Mouse (Mus musculus) urinary bladder, adult 2 months (tissue): ENCODE data around the gene Crybb1. TPM values are rescaled to one million over a fixed set of nuclear protein-coding genes. Genes with fewer than 3 reads are reported as not detected.

Experiments used
- DNase-seq: peaks from one replicate; pipeline ENCODE4 v3.0.0; 2022; ENCODE audit warnings: low spot score
- polyA plus RNA-seq: library from polyadenylated mRNA; depleted of rRNA; stranded (reverse); fragments of >200 nt; gene quantifications from 2 replicates; pipeline ENCODE4 v1.2.3, GENCODE M21; 2012; rRNA removed

The Crybb1 gene
- not detected in 2 replicates for polyA plus RNA-seq

DNA sequence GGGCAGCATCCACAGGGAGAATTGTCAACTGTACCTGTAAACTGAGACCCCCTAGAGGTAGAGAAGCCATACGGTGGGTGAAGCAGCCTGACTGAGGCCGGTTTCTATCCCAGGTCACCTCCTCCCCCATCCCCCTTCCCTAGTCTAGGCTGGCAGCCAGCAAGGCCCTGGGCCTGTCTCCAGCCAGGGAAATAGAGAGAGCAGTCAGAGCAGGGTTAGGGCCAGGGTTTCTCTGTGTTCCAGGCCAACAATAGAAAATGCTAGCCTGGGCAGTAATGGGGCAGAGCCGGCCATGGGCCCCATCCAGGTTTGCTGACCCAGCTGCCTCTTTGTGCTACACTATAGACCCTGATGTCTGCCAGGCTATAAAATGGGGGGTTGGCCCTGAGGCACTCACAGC, at the start of gene Crybb1:
TSS of gene Crybb1 (plus strand) at position 390 of the 400 bp plus-strand sequence.
- no peak for DNase-seq

DNA sequence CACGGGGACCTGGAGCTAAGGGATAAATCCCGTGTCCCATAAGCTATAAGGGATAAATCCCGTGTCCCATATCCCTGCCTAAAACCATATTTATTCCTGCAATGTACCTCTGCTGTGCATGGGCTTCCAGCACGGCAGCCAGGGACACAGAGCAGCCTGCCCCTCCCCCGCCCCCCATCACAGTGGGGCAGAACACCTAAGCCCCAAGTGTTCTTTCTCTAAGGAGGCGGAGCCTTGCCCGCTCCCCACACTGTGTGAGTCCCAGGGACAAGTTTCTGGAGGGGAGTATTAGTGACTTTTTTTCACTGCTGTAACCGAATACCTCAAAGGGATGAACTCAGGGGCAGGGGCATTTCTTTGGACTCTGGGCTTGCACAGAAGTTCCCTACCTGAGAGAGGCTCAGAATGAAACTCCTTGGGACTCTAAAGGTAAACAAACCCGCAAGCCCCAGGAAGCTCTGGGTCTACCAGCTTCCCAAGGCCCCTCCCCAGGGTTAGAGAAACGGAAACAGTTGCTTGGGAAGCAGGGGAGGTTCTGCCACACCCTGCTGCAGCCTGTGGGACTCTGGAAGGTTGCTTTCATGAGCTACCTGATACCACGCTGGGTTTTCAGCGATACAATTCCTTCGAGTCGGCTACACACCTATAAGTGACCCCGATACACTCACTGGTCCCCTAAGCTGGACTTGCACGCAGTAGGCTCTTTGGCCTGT, 48.9 kb upstream of the Crybb1 start:
- DNase-seq: no peak

DNA sequence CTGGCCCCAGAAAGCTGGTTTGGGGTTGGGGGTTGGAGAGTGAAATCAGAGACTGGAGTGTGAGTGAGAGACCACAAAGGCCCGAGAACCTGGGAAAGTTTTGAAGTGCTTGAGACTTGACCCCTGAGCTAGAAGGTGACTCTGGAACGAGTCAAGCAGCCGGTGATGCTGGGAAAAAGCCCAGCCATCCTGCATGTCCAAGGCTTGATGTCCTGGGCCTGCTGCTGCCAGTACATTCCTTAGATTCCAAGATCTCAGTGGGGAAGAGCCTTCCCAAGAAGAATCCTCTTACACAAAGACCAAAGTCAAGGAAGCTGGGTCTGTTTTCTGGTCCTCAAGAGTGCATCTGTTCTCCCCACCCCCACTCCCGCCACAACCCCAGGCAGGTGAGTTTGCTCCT, 47.3 kb upstream of the Crybb1 start:
- no peak for DNase-seq

DNA sequence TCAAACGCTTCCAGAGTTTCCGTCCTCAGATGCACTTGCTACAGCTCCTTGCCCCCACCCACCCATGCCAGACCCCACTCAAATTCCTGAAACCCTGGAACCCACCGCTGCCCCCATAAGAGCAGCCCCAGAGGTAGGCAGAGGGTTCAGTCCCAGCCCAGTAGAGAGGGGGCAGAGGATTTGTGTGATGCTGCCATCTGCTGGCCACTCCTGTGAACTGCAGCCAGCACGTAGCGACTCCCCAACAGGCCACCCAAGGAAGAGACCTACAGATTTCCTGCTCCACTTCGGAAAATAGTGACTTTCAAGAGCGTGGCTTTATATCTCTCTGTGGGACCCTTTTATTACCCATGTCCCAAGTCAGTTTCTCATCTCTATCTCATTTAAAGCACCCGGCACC, 45.5 kb upstream of the Crybb1 start:
- no peak for DNase-seq

DNA sequence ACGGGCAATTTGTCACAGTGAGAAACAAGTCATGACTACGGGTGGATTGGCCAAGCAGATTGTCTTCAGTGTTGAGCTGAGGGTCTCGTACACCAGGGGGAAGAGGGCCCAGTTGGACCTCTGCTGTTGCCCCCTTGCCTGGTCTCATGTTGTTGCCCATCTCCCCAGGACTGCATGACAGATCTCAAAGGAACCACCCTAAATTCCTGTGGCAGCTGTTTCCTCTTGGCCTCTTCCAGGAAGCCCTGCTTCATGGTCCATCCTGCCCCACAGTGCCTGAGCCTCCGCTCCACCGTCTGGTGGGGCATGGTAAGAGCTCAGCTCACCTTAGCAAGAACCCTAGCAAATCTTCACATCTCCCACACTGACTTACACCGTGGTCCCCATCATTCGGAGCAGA, 43.7 kb upstream of the Crybb1 start:
- no peak for DNase-seq

DNA sequence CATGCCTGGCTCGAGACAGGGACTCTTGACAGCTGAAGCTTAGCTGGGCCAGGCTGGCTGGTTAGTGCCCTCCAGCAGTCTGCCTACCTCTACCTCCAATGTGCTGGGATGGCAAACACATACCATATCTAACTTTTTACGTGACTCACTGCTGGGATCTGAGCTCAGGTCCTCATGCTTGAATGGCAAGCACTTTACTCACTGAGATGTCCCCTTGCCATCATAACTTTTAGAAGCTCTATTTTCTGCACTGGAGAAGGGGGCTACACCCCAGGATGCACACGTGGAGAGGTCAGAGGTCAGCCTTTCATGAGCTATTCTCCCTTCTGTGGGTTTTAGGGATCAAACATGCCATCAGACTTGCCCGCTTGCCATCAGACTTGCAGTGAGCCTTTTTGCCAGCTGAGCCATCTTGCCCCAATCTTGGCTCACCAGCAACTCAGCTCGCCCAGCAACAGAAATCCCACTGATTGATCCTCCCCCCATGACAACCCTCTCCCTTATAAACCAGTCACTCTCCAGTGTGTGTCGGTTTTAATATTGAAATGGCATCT, 42.8 kb upstream of the Crybb1 start:
- no peak for DNase-seq

DNA sequence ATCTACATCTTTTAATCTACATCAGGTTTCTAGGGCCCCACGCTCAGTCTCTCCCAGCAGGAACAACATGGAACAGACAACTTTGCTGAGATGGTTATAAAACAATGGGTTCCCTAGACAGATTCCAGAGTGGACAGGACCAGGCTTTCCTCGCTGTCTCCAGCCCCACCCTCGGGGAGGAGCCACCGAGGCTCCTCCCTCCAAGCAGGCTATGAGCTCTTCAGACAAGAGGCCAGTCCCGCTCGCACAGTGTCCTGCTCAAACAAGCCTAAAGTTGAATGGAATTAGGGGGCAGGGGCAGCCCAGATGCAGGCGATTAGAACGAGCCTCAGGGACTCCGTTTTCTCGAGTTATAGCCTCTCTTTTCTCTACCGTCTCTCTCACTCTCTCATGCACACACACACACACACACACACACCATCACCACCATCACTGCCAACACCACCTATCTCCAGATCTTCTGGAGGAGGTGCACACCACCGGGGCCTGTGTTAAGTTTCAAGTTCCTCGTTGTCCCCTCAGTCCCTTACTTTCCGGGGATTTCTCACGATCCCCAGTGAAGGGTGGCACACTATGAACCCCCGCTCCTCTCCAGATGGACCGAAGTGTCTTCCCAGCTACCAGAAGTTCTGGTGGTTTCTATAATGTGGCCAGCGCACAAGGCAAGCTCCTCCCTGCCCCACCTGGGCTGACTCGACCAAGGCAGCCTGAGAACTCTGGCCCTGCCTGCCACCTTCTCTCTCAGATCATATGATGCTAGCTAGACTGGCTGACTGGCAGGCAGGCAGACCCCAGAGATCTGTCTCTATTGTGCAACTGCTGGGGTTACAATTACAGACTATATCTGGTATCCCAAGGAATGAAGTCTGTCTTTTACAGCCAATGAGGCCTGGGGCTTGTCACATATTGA, 42.0 kb upstream of the Crybb1 start:
- no peak for DNase-seq

DNA sequence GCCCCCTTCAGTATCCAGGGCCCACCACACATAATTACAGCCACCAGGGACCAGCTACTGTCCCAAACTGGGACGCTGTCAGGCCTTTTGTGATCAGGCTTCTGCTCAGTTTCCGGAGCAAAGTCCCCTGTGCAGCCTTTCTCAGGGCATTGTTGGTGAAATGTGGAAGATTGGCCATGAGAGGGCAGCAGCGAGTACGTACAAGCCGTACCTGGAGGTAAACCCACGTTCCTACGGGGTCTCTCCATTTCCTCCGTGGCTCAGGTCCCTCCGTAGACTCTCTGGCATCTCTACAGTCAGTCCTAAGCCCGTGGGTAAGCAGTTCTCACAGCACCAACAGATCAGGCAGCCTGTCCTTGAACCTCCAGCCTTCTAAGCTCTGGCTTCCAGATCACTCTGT, 41.2 kb upstream of the Crybb1 start:
- DNase-seq: no peak

DNA sequence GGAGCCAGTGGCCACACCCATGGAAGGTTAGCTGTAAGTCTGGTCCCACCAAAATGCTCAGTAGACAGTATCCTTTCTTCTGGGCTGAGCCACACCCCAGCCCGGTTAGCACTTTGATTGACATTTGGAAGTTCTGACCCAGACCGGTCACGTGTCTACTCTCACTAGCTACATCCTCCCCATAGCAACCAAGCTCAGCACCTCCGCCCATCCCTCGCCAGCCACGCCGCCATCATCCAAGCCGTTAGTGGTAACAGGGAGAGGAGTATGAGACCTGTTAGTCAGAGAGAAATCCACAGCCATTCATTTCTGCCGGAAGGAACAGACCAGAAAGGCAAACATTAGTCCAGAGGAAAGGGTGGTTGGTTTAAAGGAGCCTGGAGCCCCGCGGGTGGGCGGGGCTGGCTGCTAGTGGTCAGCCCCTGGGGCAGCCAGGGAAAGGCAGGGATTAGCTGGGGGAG, 40.3 kb upstream of the Crybb1 start:
- DNase-seq: no peak

DNA sequence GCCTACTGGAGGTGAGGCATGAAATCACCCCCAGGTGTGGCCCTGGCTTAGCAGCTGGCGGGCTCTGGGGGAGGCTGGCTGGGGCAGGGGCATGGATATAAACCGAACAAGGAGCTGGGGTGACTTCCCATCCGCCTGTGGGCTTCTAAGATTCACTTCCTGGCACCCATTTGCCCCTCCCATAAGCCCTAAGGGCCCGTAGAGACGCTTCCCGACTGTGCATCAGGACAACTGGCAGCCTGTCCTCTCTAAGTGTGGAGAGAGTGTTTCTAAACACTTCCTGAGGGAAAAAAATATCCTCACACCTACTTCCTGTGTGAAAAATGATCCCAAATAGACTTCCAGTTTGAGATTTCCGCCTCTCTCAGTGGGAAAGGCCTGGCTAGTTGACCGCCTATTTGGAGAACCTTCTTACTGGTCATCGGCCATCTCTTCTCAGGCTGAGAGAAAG, 39.8 kb upstream of the Crybb1 start:
- no peak for DNase-seq

DNA sequence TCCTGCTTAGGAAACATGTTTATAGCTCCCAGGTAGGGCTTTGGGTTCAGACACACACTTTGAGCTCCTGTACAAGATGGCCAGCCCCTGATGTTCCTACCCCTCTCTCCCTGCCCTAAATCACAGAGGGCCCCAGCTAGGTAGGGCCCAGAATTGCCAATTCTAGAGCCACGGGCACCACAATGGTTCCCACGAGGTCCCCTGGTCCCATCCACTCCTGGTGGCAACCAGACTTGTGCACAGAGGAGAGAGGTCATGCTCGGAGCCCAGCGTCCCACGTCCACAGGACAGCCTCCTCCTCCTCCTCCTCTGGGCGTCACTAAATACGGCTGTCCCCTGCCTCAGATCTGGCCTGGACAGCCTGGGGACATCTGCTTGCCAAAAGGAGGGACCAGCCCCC, 39.3 kb upstream of the Crybb1 start:
- no peak for DNase-seq

DNA sequence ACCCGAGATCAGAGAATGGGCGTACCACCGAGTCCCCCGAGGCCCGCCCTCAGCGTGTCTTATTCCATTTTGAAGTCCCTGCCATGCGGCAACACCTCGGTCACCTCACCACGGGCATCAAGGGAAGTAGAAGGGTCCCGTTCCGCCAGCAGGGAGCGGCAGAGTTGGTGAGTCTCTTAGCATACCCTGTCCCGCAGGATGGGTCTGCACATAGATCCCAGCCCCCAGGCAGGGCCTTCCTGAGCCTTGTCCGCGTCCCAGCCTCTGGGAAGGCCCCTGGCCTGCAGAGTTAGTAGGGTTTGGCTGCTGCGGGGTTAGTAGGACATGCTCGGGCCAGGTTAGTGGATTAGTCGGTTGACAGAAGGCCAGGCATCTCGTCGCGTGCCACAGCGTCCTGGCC, 38.6 kb upstream of the Crybb1 start:
- DNase-seq: no peak

DNA sequence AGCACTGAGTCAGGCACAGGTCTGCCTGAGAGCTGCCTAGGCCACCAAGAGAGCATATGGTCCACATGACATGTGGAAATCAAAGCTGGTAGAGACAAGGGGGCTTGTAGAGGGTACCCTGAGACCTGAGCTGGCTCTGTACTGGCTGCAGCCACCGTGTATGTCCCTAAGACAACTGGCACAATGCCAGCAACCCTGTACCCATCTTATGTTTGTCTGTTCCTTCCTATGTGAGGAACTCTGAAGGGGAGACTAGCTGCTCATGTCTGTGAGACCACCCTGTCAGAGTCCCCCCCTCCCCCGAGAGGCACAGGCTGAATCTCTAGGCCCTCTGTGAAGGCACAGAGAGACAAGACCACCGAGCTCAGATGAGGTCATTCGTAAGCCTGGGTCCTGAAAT, 36.9 kb upstream of the Crybb1 start:
- no peak for DNase-seq

DNA sequence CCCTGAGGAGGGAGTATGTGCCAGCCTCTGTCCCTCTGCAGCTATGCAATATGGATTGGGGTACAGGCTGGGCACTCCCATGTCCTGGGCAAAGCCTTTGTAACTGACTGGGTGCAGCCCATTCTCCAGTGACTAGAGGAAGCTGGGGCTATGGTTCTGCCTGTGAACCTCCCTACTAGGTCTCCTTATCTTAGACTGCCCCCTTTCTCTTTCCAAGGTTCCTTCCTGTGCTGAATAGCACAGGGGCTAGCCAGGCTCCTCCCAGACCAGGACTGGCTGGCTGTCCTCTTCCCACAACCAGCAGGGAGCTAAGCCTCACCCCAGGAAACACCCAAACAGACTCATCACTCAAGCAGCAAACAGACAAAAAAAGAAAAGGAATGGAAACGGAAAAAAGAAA, 36.2 kb upstream of the Crybb1 start:
- DNase-seq: no peak

DNA sequence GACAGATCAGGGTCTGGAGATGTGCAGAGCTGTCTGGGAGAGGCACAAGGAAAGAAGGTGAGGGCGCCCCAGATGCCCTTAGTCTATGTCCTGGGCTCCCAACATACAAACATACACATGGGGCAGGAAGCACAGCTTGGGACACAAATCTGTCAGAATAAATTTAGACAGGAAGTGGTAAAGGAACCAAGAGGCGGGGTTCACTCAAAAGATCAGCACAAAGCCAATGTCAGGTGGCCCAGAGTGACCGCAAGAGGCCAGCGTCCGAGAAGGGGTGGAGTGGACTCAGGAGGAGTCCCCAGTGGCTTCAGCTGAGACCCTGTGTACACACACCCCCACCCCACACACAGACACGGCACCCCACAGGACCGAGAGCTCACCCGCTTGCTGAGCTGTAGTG, 35.4 kb upstream of the Crybb1 start:
- no peak for DNase-seq

DNA sequence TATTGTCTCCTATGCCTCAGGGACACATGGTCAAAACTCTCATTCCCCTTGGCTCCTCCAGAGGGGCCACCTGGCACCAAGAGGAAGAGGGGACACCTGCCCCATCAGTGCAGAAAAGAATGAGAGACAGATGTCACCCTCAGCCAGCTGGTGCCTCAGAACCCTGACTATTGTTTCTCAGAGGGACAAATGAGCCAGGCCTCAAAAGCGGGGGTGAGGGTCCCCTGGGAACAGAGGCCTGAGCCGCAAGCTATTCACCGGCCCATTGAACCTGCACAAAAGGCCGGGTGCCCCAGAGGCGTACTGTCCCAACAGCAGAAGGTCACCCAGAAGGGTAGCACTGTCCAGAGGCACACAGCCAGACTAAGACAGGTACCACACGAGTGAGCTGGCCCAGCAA, 30.0 kb upstream of the Crybb1 start:
- DNase-seq: no peak

DNA sequence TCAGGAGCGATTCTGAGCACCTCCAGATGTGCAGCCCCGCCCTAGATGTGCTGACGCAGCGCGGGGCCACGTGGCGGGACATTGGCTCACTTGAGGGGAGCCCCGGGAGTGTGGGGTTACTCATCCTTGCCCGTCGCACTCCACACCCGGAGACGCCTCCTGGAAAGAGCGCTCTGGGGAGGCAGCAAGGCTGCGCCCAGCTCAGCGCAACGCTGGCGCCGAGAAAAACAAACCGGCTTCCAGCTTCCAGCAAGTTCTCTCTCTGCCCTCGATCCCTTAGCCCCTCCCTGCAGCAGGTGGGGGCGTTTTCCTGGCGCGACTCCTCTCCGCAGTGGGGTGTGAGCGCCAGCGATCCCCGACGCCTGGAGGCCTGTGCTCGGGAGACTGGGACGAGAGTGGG, 28.3 kb upstream of the Crybb1 start:
- DNase-seq: no peak

DNA sequence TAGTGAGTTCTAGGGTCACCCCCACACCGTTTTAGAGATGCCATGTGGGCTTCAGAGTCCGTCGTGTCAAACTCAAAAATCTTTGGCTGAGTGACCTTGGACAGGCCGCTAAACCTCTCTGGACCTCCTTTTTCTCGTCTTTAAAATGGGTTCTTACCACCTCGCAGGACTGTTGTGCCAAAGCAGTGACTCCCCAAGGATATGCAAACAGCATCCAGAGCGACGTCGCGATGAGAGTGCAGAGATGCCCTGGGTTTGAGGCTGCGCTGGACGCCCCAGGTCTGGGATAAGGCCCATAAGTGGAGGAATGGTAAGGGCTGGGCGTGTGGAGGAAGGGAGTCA, 27.7 kb upstream of the Crybb1 start:
- DNase-seq: no peak

DNA sequence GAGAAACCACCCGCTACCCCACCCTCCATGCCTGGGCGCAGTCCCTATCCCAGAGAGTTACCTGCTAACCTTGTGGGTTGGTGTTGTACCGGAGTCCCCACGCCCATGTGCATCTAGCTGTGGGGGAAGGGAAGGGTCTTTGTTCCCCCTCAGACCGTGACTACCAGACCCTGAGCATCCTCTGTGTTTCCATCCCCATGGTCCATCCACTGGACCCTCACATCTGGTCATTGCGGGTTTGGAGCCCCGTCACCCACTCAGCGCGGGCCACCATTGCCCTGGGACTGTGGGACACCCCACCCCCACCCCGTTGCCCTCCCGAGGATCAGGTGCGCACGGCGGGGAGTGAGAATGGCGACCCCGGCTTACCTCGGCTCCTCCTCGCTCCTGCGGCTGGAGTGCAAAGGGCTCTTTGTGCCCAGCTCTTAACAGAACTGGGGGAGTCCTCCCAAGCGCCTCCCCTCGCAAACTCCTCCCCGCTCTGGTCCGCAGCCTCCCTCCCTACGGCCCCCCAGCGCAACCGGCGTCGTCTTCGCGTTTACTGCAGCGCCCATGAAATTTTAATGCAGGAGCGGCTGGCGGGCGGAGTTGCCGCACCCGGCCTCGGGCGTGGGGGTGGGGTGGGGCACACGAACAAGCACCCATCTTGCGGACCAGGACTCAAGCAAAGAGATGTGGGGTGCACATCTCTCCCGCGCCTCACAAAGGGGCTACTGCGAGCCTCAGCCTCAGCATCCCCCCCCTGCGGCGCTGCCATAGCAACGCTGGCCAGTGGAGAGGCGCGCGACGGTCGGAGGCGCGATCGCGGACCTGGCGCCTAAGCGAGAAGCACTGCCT, 27.2 kb upstream of the Crybb1 start:
- DNase-seq: no peak

DNA sequence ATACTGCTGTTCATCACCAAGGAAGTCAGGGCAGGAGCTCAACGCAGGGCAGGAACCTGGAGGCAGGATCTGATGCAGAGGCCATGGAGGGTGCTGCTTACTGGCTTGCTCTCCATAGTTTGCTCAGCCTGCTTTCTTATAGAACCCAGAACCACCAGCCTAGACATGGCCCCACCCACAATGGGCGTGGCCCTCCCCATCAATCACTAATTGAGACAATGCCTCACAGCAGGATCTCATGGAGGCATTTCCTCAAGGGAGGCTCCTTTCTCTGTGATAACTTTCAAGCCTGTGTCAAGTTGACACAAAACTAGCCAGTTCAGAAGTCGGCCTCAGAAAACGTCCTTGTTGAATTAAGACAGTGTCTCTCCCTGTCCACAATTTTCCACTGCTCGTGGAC, 19.8 kb upstream of the Crybb1 start:
- DNase-seq: no peak

DNA sequence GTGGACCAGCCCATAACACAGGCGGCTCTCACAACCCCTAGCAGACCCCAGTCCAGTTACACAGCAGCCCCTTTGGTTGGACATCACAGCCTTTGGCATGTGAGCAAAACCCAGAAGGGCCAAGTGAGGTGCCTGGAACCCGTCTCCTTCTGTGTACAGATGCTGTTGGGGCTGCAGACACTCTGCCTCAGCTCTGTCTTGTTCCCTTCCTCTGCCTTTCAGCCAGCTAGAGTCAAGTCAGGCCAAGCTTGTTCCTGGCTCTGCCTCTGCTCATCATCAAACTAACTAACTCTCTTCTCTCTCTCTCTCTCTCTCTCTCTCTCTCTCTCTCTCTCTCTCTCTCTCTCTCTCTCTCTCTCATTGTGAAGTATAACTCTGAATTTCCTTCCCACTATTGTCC, 19.0 kb upstream of the Crybb1 start:
- no peak for DNase-seq

DNA sequence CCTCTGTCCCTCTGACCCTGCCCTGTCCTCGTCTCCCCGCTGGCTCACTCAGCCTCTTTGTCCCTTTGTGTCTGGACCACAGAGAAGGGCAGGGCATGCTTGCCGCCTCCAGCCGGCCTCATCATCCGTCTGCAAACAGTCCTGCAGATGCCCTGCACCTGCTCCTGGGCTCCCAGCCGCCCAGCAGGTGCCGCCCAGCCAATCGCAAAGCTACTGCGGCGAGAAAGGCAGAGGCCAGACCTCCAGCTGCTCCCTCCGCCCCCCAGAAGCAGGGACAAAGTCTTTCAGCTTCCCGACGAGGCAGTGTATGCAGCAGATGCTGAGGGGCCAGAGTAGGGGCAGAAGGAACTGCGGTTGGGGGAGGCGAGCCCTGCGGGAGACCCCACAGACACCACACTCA, 18.2 kb upstream of the Crybb1 start:
- no peak for DNase-seq
